Mouse (Mus musculus) liver (tissue): ENCODE results near the gene Slc17a4.
A peak's percentile ranks its signal among the peaks of the same experiment; 100 is the strongest.

ENCODE experiments used
- DNase-seq: peaks from one replicate; pipeline ENCODE4 v3.0.0-alpha.2; 2020; ENCODE audit warnings: mixed read lengths

The Slc17a4 gene

GRCm38 (mm10) chr13:23889011-23889605 lies 25.7 kb downstream of the Slc17a4 start:
- DNase-seq, result no peak

GRCm38 (mm10) chr13:23887026-23887725 lies 27.6 kb downstream of the Slc17a4 start:
- no peak for DNase-seq

- DNase-seq, result peak; percentile 44
Measured at GRCm38 (mm10) chr13:23885540-23885939, 29.3 kb downstream of the Slc17a4 start.

DNA sequence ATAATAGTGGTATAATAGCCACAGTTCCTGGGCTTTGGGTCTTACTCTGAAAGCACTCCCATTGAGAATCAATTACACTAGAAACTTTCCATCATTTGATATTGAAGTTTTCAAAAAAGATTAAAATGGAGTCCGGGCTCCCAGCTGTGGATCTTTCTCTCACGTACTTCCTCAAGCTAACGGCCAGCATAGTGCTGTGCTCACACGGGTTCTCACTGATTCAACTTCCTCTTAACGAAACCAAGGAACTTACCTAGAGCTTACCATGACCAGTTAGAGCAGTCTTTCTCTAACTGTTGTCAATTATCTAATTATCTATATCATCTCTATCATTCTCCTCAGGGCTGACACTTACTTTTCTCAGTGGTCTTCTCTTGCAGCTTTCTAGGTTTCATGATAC lies 35.2 kb downstream of the Slc17a4 start:
- DNase-seq, result no peak

GRCm38 (mm10) chr13:23879106-23879505 lies 35.7 kb downstream of the Slc17a4 start:
- DNase-seq, result no peak

GRCm38 (mm10) chr13:23873141-23873540 lies 41.7 kb downstream of the Slc17a4 start:
- no peak for DNase-seq

GRCm38 (mm10) chr13:23869996-23870395 lies 44.8 kb downstream of the Slc17a4 start:
- no peak for DNase-seq

DNA sequence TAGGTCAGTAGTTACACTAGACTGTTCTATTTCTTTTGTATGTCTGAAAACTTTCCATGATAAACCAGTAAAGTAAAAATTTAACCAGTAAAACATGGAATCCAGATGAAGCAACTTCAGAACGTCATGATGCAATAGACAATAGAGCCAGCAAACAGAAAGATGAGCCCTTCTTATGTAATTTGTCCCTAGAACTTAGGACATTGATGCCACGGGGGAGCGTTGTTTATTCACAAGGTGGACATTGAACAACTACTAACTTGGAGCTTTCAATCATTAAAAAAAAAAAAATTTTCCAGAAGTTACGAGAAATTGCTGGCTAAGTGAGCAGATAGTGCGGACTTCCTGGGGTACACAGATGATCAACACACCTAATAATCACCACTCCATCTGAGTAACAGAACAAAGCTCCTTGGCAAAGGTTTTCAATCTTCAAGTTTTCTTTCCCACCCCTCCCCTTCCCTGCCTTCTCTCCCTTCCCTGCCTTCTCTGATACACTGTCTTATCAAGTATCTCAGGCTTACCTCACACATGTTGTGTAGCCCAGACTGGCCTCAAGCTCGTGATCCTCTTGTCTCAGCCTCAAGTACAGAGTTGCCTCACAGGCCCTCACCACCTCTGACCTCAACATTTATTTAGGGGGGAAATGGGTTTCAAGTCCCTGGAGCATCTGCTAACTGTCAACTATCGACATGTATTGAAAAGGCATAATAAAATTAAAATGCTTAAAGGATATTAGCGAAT lies 45.8 kb downstream of the Slc17a4 start:
- DNase-seq, result no peak

DNA sequence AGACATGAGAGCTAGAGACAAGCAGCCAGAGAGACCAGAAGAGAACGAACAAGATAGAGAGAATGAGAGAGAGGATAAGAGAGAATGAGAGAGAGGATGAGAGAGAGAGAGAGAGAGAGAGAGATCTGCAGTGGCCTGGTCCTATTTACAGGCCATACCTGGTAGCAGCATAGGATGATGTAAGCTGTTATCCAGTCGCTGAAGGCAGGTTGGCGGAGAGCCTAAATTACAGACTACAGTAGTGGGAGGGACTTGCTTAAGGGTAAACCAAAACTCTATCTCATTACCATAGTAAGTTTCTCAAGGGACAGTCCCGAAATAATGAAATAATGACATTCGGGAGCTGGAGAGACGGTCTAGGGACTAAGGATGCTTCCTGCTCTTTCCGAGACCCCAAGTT lies 47.4 kb downstream of the Slc17a4 start, which contains the start of gene Slc17a1:
Gene Slc17a1 (plus strand): TSS at position 346 of the 400 bp plus-strand sequence.
- DNase-seq, result no peak

DNA sequence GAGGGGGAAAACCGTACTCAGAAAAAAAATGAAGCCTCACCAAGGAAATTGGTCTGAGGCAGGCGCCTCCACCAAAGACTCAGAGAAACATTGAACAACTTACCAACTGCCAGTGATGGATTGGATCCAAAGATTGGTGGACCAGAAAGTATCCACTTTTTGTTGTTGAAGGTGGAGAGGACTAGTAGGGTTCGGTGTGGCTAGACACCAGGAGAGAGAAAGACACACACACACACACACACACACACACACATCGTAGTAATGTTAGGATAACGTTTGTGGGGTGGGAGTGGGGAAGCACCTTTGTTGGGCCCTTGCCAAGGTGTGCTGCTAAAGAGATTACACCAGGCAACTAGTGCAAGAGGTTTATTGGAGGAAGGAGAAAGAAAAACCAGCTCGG lies 47.8 kb downstream of the Slc17a4 start:
- no peak for DNase-seq

DNA sequence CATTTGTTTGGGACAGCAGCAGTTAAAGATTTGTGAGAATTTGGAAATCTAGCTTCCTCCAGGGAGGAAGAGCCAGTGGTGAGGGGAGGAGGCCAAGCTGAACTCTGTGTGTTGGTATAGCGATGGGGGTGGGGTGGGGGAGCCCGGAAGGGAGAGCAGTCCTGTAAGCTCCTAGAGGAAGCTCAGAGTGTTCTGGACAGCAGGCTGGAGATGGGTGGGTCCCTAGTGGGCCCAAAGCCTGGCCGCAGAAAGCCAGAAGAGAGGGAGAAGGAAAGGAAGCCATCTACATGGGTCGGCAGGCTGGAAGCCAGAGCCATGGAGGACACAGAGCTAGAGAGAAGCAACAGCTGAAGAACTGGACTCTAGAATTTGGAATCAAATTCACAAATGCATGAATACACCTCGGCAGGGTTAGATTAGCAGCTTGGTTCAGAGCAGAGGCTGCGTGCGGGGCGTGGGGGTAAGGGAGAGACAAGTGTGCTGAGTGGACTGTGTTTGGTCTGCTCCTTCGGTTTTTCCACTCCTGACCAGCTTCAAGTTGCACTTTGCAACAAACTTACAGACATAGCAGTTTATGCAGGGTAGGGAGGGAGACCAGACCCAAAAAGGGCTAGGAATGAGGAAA lies 48.6 kb downstream of the Slc17a4 start:
- DNase-seq, result peak; percentile 45

GRCm38 (mm10) chr13:23864711-23865110 lies 50.1 kb downstream of the Slc17a4 start:
- no peak for DNase-seq

- DNase-seq, result no peak
Measured at GRCm38 (mm10) chr13:23861815-23862214, 53.0 kb downstream of the Slc17a4 start.

- no peak for DNase-seq
Measured at GRCm38 (mm10) chr13:23856401-23856800, 58.4 kb downstream of the Slc17a4 start.

DNA sequence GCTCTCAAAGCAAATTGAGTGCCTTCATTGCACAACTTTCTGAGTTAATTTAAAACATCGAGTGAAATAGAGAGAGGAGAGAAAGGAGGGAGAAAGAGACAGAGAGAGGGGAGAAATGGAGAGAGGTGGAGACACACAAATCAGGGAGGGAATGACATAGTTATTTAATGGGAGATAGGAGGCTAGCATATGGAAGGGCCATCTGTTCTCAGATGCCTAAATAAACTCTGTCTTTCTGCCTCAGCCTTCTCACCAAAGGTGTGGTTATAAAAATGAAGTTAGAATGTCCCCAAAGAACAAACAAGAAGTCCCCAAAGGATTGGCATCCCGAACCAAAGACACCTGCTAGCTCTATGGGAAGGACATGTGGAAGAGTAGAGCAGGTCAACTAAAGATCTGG lies 65.5 kb downstream of the Slc17a4 start:
- no peak for DNase-seq
